Mouse (Mus musculus): ENCODE measurements at regions not wholly inside any gene's neighbourhood (a gene's known extent, or its start where the extent isn't known, plus 50 kb on each side); places are given as distances from the start of the nearest gene placed in this dataset.

- 52% methylated on average over 3 of the region's 3 CpGs for WGBS
- Histone ChIP-seq H3K4me2 (replicated peaks) (no peak overlapping the region), H3K4me3 (replicated peaks) (no peak overlapping the region), H3K27me3 (replicated peaks) (no peaks in the 10 kb centered on the region), H3K27ac (no peak overlapping the region), H3K4me1 (replicated peaks) (no peaks in the 10 kb centered on the region), H3K36me3 (no peaks in the 10 kb centered on the region), H3K9me3 (no peaks in the 10 kb centered on the region), H3K9ac (no peak overlapping the region)
- ATAC-seq: no peak
Measured at GRCm38 (mm10) chr13:101100621-101101020, 267.4 kb upstream of the Slc30a5 start.

DNA sequence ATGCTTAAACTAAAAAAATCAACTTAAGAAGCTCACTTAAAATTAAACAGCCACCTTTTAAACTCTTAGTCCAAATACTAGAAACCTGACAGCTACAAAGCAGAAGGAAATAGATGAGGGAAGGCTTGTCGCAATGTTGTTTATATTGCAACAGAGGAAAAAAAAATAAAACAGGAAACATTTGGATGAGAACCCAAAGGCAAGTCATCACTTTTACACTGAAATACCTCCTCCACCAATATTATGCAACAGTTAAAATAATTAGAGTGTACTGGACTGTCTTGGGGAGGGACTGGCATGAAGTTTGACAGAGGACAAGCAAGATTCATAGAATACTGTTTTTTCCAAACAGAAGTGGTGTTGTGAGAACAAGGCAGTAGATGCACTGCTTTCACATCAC lies 263.6 kb upstream of the Slc30a5 start:
- Histone ChIP-seq H3K9ac (no peak overlapping the region), H3K4me1 (replicated peaks) (no peaks in the 10 kb centered on the region), H3K4me3 (replicated peaks) (no peak overlapping the region), H3K27me3 (replicated peaks) (no peaks in the 10 kb centered on the region), H3K4me2 (replicated peaks) (no peak overlapping the region), H3K27ac (no peak overlapping the region), H3K36me3 (no peaks in the 10 kb centered on the region), H3K9me3 (no peaks in the 10 kb centered on the region)
- WGBS: 68% methylated on average over 1 of the region's 1 CpGs
- ATAC-seq: no peak

DNA sequence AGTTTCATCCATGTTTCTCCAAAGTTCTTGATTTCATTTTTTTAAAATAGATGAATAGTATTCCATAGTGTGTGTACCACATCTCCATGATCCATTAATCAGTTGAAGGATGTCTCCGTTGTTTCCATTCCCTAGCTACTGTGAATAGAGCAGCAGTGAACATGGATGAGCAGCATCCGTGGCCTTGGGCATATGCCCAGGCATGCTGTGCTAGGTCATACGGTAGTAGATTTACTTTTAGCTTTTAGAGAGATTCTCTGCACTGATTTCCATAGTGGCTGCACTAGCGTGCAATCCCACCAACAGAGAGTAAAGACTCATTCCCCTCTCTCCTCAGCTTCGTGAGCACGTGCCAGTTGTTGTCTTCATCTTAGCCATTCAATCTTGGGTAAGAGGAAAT lies 263.0 kb upstream of the Slc30a5 start:
- Histone ChIP-seq H3K27me3 (replicated peaks) (no peaks in the 10 kb centered on the region), H3K27ac (no peak overlapping the region), H3K36me3 (no peaks in the 10 kb centered on the region), H3K4me3 (replicated peaks) (no peak overlapping the region), H3K9ac (no peak overlapping the region), H3K4me2 (replicated peaks) (no peak overlapping the region), H3K9me3 (no peaks in the 10 kb centered on the region), H3K4me1 (replicated peaks) (no peaks in the 10 kb centered on the region)
- WGBS: 85% methylated on average over 6 of the region's 6 CpGs
- ATAC-seq: no peak

- 75% methylated on average over 6 of the region's 6 CpGs for WGBS
- no peaks in the 10 kb centered on the region for H3K4me1 ChIP-seq (replicated peaks)
- peak; percentile 88 for ATAC-seq
Measured at GRCm38 (mm10) chr13:101095057-101095831, 262.0 kb upstream of the Slc30a5 start.

GRCm38 (mm10) chr13:101092743-101093131 lies 259.5 kb upstream of the Slc30a5 start:
- no peaks in the 10 kb centered on the region for H3K36me3 ChIP-seq
- no peak overlapping the region for H3K4me3 ChIP-seq (replicated peaks)
- H3K4me1 ChIP-seq (replicated peaks): no peaks in the 10 kb centered on the region
- no peak overlapping the region for H3K4me2 ChIP-seq (replicated peaks)
- ATAC-seq: no peak
- no peak overlapping the region for H3K27ac ChIP-seq
- no peaks in the 10 kb centered on the region for H3K27me3 ChIP-seq (replicated peaks)
- no peaks in the 10 kb centered on the region for H3K9me3 ChIP-seq
- 90% methylated on average over 10 of the region's 10 CpGs for WGBS
- no peak overlapping the region for H3K9ac ChIP-seq

More at GRCm38 (mm10) chr13:101095057-101095831, 262.0 kb upstream of the Slc30a5 start:
- H3K27me3 ChIP-seq (replicated peaks): no peaks in the 10 kb centered on the region
- H3K9me3 ChIP-seq: no peaks in the 10 kb centered on the region
- H3K9ac ChIP-seq: no peak overlapping the region
- no peaks in the 10 kb centered on the region for H3K36me3 ChIP-seq
- no peak overlapping the region for H3K27ac ChIP-seq
- no peak overlapping the region for H3K4me3 ChIP-seq (replicated peaks)
- H3K4me2 ChIP-seq (replicated peaks): no peak overlapping the region

- Histone ChIP-seq H3K9ac (no peak overlapping the region), H3K27ac (no peak overlapping the region), H3K4me2 (replicated peaks) (no peak overlapping the region), H3K9me3 (no peaks in the 10 kb centered on the region), H3K4me1 (replicated peaks) (no peaks in the 10 kb centered on the region), H3K36me3 (no peaks in the 10 kb centered on the region), H3K4me3 (replicated peaks) (no peak overlapping the region), H3K27me3 (replicated peaks) (no peaks in the 10 kb centered on the region)
- 84% methylated on average over 18 of the region's 18 CpGs for WGBS
- no peak for ATAC-seq
Measured at GRCm38 (mm10) chr13:101092033-101092742, 259.0 kb upstream of the Slc30a5 start.

DNA sequence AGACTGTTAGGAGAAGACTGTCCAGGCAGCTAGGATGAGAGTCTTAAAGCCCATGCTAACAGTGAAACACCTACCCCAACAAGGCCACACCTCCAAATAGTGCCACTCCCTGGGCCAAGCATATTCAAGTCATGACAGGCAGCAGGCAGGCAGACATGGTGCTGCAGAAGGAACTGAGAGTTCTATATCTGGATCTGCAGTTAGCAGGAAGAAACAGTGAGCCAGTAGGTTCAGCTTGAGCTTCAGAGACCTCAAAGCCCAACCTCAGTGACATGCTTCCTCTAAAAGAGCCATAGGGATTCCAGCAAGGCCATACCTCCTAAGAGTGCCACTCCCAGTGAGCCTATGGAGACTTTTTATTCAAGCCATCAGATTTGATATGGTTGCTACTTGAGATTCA lies 252.0 kb upstream of the Slc30a5 start:
- Histone ChIP-seq H3K9me3 (no peaks in the 10 kb centered on the region), H3K27ac (no peak overlapping the region), H3K4me1 (replicated peaks) (no peaks in the 10 kb centered on the region), H3K9ac (no peak overlapping the region), H3K36me3 (no peaks in the 10 kb centered on the region), H3K27me3 (replicated peaks) (no peaks in the 10 kb centered on the region), H3K4me3 (replicated peaks) (no peak overlapping the region), H3K4me2 (replicated peaks) (no peak overlapping the region)
- no peak for ATAC-seq

DNA sequence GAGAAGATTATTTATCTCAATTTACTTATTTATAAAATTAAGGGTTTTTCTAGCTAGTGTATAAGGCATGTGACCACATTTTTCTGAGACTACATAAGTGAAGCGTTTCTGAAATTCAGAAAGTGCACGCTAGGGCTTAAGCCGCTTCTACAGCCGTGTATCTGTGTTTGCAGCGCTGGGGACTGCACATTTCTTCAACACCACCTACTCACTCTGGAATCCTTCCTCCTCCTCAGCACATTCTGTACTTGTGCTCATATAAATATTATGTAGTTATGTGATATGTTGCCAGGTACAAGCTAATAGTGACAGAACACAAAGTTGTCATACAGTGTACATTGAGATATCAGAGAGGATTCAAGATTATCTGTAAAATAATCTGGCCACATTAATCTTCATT lies 251.0 kb upstream of the Slc30a5 start:
- Histone ChIP-seq H3K27ac (no peak overlapping the region), H3K4me2 (replicated peaks) (no peak overlapping the region), H3K36me3 (no peaks in the 10 kb centered on the region), H3K4me3 (replicated peaks) (no peak overlapping the region), H3K27me3 (replicated peaks) (no peaks in the 10 kb centered on the region), H3K9me3 (no peaks in the 10 kb centered on the region), H3K4me1 (replicated peaks) (no peaks in the 10 kb centered on the region), H3K9ac (no peak overlapping the region)
- WGBS: 93% methylated on average over 5 of the region's 5 CpGs
- no peak for ATAC-seq

GRCm38 (mm10) chr13:101083416-101083815 lies 250.2 kb upstream of the Slc30a5 start:
- 56% methylated on average over 1 of the region's 1 CpGs for whole genome bisulfite sequencing
- Histone ChIP-seq H3K27me3 (replicated peaks) (no peaks in the 10 kb centered on the region), H3K36me3 (no peaks in the 10 kb centered on the region), H3K4me1 (replicated peaks) (no peaks in the 10 kb centered on the region), H3K4me2 (replicated peaks) (no peak overlapping the region), H3K27ac (no peak overlapping the region), H3K9me3 (no peaks in the 10 kb centered on the region), H3K9ac (no peak overlapping the region), H3K4me3 (replicated peaks) (no peak overlapping the region)
- ATAC-seq: no peak

DNA sequence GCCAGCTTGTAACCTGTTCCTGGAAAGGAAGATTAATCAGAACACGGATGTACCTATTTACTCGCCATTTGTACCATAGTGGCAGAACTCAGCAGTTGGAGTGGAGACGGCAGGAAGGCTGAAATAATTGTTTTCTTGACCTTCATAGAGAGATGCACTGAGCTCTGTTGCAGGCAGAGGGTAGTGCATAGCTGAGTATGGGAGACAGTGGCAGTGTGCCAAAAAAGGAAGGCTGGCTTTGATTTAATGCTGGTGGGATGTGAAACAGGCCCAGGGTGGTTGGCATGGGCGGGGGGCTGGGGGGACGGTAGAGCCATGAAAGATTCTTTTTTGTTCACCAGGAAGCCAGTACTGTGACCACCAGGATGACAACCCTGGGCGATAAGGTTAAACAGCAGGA lies 235.3 kb upstream of the Slc30a5 start:
- Histone ChIP-seq H3K27ac (no peak overlapping the region), H3K36me3 (no peaks in the 10 kb centered on the region), H3K9ac (no peak overlapping the region), H3K4me3 (replicated peaks) (no peak overlapping the region), H3K4me2 (replicated peaks) (no peak overlapping the region), H3K27me3 (replicated peaks) (no peaks in the 10 kb centered on the region), H3K4me1 (replicated peaks) (no peaks in the 10 kb centered on the region), H3K9me3 (no peaks in the 10 kb centered on the region)
- ATAC-seq: no peak
- 69% methylated on average over 6 of the region's 6 CpGs for WGBS

DNA sequence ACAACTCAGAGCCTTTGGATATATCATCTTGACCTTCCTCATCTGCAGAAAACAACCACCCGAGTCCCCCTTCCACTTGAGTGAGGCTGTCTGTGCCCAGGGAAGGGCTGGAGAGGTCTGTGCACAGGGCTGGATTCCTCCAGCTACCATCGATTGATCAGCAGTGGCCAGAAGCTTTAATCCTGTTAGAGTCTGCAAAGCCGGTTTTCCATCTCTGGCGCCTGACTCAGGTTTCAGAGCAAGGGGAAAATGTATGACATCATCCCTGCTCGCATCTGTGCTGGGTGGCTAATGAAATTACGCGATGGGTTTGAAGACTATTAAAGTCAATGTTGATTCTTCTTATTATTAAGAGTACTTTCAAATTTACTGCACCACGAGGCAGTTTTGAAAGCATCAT lies 229.4 kb upstream of the Slc30a5 start:
- ATAC-seq: 0 out of 2 replicates have a peak, but pooled peaks have one; percentile 45
- H3K36me3 ChIP-seq: no peaks in the 10 kb centered on the region
- H3K4me1 ChIP-seq (replicated peaks): no peaks in the 10 kb centered on the region
- no peak overlapping the region for H3K4me2 ChIP-seq (replicated peaks)
- H3K27ac ChIP-seq: no peak overlapping the region
- no peaks in the 10 kb centered on the region for H3K27me3 ChIP-seq (replicated peaks)
- no peak overlapping the region for H3K4me3 ChIP-seq (replicated peaks)
- H3K9ac ChIP-seq: no peak overlapping the region
- H3K9me3 ChIP-seq: no peaks in the 10 kb centered on the region
- WGBS: 47% methylated on average over 8 of the region's 8 CpGs

DNA sequence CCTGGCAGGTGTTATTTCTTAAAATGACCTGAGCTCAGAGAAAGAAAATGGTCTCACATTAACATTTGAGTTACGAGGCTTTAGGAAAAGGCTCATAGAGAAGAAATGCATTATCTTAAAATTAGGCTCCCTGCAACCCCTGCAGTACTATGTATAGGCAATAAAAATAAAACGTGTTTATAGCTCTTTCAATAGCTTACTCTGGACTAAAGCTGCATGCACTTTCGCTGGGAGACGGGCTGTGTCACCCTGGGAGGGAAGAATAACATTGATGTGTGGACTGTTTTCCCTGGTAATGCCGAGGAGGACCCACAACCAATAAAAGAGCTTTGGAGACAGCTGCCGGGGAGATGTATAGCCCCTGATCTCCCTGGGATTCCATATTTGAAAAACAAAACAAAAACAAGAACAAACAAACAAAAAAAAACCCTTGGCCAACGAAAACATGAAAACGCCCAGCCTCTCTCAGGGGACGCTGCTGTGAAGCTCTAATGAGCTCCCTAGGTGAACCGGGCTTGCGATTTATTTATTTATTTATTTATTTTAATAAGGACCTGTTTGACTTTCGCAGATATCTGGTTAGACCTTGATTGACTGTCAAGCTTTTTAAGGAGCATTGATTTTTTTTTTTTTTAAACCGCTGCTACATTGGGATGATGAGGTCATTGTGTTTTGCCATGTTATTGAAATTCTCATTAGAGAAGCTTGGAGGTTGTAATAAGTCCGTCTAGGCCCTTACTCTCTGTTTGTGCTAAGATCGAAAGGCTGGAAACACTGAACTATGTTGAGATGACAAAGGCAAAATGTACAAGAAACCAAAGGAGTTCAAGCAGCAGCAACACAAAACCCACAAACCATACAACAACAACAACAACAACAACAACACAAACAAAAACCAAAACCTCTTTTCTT lies 228.3 kb upstream of the Slc30a5 start:
- H3K27me3 ChIP-seq (replicated peaks): no peaks in the 10 kb centered on the region
- no peak for ATAC-seq
- H3K36me3 ChIP-seq: no peaks in the 10 kb centered on the region
- no peaks in the 10 kb centered on the region for H3K4me1 ChIP-seq (replicated peaks)
- no peaks in the 10 kb centered on the region for H3K9me3 ChIP-seq
- 70% methylated on average over 15 of the region's 15 CpGs for WGBS
- H3K4me3 ChIP-seq (replicated peaks): no peak overlapping the region
- no peak overlapping the region for H3K4me2 ChIP-seq (replicated peaks)
- no peak overlapping the region for H3K27ac ChIP-seq
- H3K9ac ChIP-seq: no peak overlapping the region
